Mouse (Mus musculus): ENCODE measurements at regions not wholly inside any gene's neighbourhood (a gene's known extent, or its start where the extent isn't known, plus 50 kb on each side); places are given as distances from the start of the nearest gene placed in this dataset.

GRCm38 (mm10) chr9:112675232-112675631 lies 439.5 kb upstream of the Arpp21 start:
- DNase-seq, result no peak

Data from cerebellum, postnatal 36 days (tissue).